Mouse (Mus musculus) brain, adult 2 months (tissue): ENCODE results near the gene 9130019O22Rik.
"Not testable (repeated sequence)": the region's sequence is repeated elsewhere in the genome, so short reads cannot be mapped to it uniquely, and the experiment has no call there.

Experiments
- DNase-seq: peaks from one replicate; pipeline ENCODE4 v3.0.0; 2011; ENCODE audit warnings: low read depth, low spot score

Gene 9130019O22Rik

GRCm38 (mm10) chr7:127386641-127387392 lies at the start of gene 9130019O22Rik:
TSS of gene 9130019O22Rik (minus strand) at chr7:127387166.
- DNase-seq, result peak; percentile 97

- DNase-seq, result no peak
Observed at GRCm38 (mm10) chr7:127435206-127435605, 48.2 kb upstream of the 9130019O22Rik start.

GRCm38 (mm10) chr7:127426354-127426753 lies 39.4 kb upstream of the 9130019O22Rik start:
- no peak for DNase-seq

- no peak for DNase-seq
Observed at GRCm38 (mm10) chr7:127425911-127426310, 38.9 kb upstream of the 9130019O22Rik start.

- DNase-seq, result no peak
Observed at GRCm38 (mm10) chr7:127425291-127425690, 38.3 kb upstream of the 9130019O22Rik start.

GRCm38 (mm10) chr7:127422247-127422646 lies 35.3 kb upstream of the 9130019O22Rik start:
- DNase-seq, result peak; percentile 85

- peak; percentile 95 for DNase-seq
Observed at GRCm38 (mm10) chr7:127421388-127422191, 34.6 kb upstream of the 9130019O22Rik start, which contains the start of gene Zfp688. TSS of gene Zfp688 (minus strand) at chr7:127422068.

- DNase-seq, result no peak
Observed at GRCm38 (mm10) chr7:127411418-127411817, 24.5 kb upstream of the 9130019O22Rik start.

GRCm38 (mm10) chr7:127406002-127406987 lies 19.3 kb upstream of the 9130019O22Rik start, which contains the start of gene Zfp764:
TSS of gene Zfp764 (minus strand) at chr7:127406822.
- DNase-seq, result peak; percentile 96

- not testable (repeated sequence) for DNase-seq
Observed at GRCm38 (mm10) chr7:127404101-127404500, 17.1 kb upstream of the 9130019O22Rik start.

GRCm38 (mm10) chr7:127402980-127403379 lies 16.0 kb upstream of the 9130019O22Rik start:
- no peak for DNase-seq

- DNase-seq, result no peak
Observed at GRCm38 (mm10) chr7:127400355-127400754, 13.4 kb upstream of the 9130019O22Rik start.

GRCm38 (mm10) chr7:127393944-127394333 lies 7.0 kb upstream of the 9130019O22Rik start:
- no peak for DNase-seq

GRCm38 (mm10) chr7:127393157-127393943 lies 6.4 kb upstream of the 9130019O22Rik start, which contains the start of gene E430018J23Rik:
TSS of gene E430018J23Rik (minus strand) at chr7:127393629.
- peak; percentile 100 for DNase-seq

GRCm38 (mm10) chr7:127392251-127392824 lies 5.4 kb upstream of the 9130019O22Rik start:
- no peak for DNase-seq

- DNase-seq, result no peak
Observed at GRCm38 (mm10) chr7:127391538-127391937, 4.6 kb upstream of the 9130019O22Rik start.

GRCm38 (mm10) chr7:127390306-127390705 lies 3.3 kb upstream of the 9130019O22Rik start:
- DNase-seq, result no peak

GRCm38 (mm10) chr7:127388201-127388600 lies 1.2 kb upstream of the 9130019O22Rik start:
- DNase-seq, result not testable (repeated sequence)

- not testable (repeated sequence) for DNase-seq
Observed at GRCm38 (mm10) chr7:127385560-127385959, 1.4 kb downstream of the 9130019O22Rik start.
